Mouse (Mus musculus) NIH3T3 (cell line): ENCODE results near the gene Sipa1l3.

ENCODE experiments used
- DNase-seq: peaks from one replicate; pipeline ENCODE4 v3.0.0-alpha.2; 2012; ENCODE audit warnings: low read depth

Gene Sipa1l3

DNA sequence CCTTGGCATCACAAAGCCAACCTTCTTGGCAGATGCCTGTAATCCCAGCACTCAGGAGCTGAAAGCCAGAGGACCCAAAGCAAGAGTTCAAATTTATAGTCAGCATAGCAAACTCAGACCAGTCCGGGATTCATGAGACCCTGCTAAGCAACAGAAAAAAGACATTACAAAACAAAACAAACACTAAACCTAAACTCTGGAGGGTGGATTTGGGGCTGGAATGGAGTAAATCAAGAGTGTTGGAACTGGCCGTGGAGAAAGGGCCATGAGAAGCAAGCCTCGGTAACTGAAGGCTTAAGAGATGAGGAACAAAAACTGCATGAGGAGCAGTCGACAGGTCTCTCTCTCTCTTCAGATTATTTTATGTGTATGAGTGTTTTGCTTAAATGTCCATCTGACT is 234.6 kb downstream of the Sipa1l3 start:
- no peak for DNase-seq

DNA sequence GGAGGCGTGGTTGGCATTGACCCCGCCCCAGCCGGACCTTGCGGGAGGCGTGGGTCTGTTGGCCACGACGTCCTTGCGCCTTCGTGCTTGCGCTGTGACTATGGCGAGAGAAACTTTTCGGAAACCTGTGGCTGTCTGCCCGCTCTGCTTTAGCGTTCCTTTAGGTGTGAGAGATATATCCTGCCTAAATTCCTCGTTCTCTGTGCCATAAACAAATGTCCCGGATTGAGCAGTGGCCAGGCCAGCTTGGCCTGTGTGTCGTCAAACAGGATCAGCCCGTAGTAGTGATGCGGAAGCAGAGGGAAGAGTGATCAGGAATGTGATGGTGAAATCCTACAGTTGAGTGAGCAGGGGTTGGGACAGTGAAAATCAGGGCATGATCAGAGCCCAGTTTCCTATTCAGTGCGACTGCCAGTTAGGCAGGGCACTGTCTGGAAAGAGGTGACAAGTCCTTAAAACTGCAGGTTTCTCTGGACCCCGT is 236.3 kb downstream of the Sipa1l3 start:
- DNase-seq, result no peak

DNA sequence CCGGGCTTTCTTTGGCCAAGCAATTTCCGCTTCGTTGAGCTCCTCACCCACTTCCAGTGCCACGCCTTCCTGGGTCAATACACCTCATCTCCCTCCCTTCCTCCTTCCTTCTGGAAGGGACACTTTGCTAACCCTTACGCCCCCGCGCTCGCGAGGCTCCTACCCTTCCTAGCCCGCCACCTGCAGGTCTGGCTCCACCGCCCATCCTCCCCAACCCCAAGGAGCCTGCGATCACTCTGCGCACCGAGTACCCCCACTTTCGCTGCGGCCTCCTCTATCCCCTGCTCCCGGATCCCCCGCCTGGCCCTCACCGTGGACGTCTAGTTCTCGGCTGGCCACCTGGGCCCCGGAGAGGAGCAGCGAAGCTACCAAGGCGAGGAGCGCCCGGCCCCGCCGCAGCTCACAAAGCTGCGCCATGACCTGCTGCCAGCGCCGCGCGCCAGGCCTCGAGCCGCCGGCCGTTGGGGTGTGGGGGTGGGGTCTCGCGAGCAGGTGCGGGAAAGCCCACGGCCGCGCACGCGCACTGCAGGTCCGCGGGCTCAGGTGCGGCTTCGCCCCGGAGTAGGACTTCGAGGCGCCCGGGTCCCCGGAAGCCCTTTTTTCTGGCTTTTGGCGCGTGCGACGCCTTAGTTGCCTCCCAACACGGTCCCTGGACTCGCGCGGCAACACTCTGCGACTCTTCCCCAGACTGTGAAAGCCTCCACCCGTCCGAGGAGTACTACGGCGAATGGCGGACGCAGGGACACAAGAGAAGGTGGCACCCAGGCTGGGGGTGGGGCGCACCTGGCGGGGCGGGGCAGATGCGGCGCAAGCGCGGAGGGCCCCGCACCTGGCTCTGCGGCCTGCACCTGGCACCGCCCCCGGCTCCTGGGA is 237.0 kb downstream of the Sipa1l3 start, which contains the start of gene Spint2:
Spint2 (minus strand) TSS at position 712 of the 873 bp plus-strand sequence.
- DNase-seq, result no peak

DNA sequence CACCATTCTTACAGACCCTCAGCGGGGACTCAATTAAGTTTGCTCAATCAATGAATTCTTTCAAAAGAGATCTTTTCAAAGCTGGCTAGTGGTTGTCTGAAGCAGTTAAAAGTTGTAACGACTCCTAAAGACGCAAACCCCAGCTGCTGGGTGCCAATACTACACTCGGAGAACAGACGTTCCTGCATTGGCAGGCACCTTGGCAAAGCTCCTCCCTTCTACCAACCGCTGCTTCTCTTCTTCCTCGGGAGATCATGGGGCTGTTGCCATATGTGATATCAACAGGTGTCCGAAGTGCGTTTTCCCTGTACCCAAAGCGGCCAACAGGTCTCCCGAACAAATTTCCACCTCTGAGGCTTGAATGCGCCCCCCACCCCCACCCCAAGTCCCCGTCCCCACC is 237.6 kb downstream of the Sipa1l3 start:
- DNase-seq, result no peak

DNA sequence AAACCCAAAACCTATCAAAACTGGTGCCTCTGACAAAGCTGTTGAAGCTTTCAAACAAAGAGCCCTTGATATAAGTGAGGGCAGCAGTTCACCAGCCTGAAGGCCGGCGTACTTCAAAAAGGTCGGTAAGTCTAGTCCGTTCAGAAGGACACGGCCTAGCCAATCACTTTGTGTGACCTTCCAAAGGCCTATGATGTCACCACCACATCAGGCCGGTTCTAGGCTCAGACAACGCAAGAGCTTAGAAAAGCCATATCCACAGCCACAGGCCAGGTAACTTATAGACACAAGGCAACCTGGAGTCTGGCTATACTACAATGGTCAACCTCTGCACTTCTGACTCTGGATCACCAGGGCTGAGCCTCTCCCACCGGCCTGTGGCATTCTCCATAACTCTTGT is 238.5 kb downstream of the Sipa1l3 start:
- no peak for DNase-seq

GRCm38 (mm10) chr7:29279261-29279660 is 239.2 kb downstream of the Sipa1l3 start:
- DNase-seq, result no peak

DNA sequence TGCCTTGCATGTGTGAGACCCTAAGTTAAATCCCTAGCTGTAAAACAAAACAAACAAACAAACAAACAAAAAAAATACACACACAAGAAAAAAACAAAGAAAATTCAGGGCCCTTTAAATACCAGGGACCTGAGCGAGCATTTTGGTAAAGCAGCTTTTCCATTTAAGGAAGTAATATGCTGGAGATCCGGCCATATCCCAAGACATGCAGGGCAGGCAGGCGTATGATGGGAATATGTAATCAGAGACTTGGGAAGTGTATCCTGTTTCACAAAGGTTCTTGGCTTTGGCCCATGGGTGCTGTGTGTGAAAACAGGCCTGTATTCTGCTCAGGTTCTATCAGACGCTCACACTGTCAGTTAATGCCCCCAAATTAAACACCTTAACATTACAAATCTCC is 240.9 kb downstream of the Sipa1l3 start:
- DNase-seq, result peak; percentile 29

GRCm38 (mm10) chr7:29276715-29277114 is 241.7 kb downstream of the Sipa1l3 start:
- no peak for DNase-seq

- peak; percentile 70 for DNase-seq
Observed at GRCm38 (mm10) chr7:29271687-29272465, 246.6 kb downstream of the Sipa1l3 start.

DNA sequence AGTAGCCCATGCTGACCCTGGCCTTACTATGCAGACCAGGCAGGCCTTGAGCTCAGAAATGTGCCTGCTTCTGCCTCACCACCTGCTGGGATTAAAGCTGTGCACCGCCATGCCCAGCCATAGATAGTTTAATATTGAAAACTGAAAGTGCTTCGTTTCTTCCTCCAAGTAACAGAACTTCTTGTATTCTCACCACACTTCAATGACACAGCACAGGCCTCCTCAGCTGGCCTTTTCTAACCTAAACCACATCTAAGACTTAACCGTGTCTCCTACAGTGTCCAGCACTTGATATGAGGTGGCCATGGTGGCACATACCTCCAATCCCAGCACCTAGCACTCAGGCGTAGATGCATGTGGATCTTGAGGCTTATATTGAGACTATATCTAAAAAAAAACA is 248.0 kb downstream of the Sipa1l3 start:
- DNase-seq, result no peak
